Mouse (Mus musculus): Measurements from ENCODE around the gene Nyap2. TPM values are rescaled to one million over a fixed set of nuclear protein-coding genes. Genes with fewer than 3 reads are reported as not detected.

The Nyap2 gene
- not detected in 2 replicates for polyA plus RNA-seq (2015; fragmentation: Nextera tagmentation; extraction: Ambion mirVana)

- Histone ChIP-seq H3K36me3 (replicated peaks) (no peaks in the 10 kb centered on the region), H3K9me3 (replicated peaks) (no peaks in the 10 kb centered on the region), H3K4me3 (replicated peaks) (no peak within 1 kb of the TSS), H3K27ac (replicated peaks) (no peak within 1 kb of the TSS), H3K4me1 (replicated peaks) (no peaks in the 10 kb centered on the region), H3K9ac (no peak within 1 kb of the TSS), H3K27me3 (no peaks in the 10 kb centered on the region), H3K4me2 (no peak within 1 kb of the TSS)
- 28% methylated on average over 16 of the region's 16 CpGs for WGBS (ENCODE audit: insufficient replicate concordance)
- ATAC-seq (ENCODE audit: insufficient read depth): no peak
Measured at GRCm38 (mm10) chr1:81076831-81077664, at the start of gene Nyap2. Gene Nyap2, plus strand, starts transcription at chr1:81076950.

GRCm38 (mm10) chr1:81042907-81043868, 33.6 kb upstream of the Nyap2 start:
- no peak for ATAC-seq (ENCODE audit: insufficient read depth)
- Histone ChIP-seq H3K4me2 (no peak overlapping the region), H3K4me3 (replicated peaks) (no peak overlapping the region), H3K9me3 (replicated peaks) (no peaks in the 10 kb centered on the region), H3K4me1 (replicated peaks) (no peaks in the 10 kb centered on the region), H3K9ac (no peak overlapping the region), H3K27me3 (no peaks in the 10 kb centered on the region), H3K27ac (replicated peaks) (no peak overlapping the region), H3K36me3 (replicated peaks) (no peaks in the 10 kb centered on the region)
- WGBS (ENCODE audit: insufficient replicate concordance): 50% methylated on average over 5 of the region's 5 CpGs

GRCm38 (mm10) chr1:81058340-81058739, 18.4 kb upstream of the Nyap2 start:
- Histone ChIP-seq H3K4me2 (no peak overlapping the region), H3K4me1 (replicated peaks) (no peaks in the 10 kb centered on the region)
- 68% methylated on average over 5 of the region's 5 CpGs for WGBS (ENCODE audit: insufficient replicate concordance)

DNA sequence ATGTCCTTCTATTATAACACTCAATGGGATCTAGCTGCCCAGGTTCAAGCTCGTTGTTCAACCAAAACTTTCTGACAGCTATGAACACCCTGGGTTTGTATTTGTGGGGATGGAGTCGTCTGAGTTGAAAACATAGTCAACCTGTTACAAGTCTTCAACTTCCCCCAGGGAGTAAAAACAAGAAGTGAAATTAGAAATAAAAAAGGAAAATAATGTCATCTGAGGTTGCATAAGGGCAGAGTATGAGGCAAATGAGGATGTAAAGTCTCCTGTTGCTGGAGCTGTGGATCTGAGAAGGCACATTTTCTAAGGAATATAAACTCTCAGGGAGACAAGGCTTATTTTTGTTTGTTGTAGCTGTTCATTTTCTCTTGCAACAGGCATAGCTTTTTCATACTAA, 17.9 kb upstream of the Nyap2 start:
- 44% methylated on average over 2 of the region's 2 CpGs for WGBS (ENCODE audit: insufficient replicate concordance)
- Histone ChIP-seq H3K27me3 (no peaks in the 10 kb centered on the region), H3K4me1 (replicated peaks) (no peaks in the 10 kb centered on the region), H3K9ac (no peak overlapping the region), H3K4me2 (no peak overlapping the region), H3K9me3 (replicated peaks) (no peaks in the 10 kb centered on the region), H3K27ac (replicated peaks) (no peak overlapping the region), H3K4me3 (replicated peaks) (no peak overlapping the region), H3K36me3 (replicated peaks) (no peaks in the 10 kb centered on the region)
- ATAC-seq (ENCODE audit: insufficient read depth): no peak

More at GRCm38 (mm10) chr1:81058340-81058739, 18.4 kb upstream of the Nyap2 start:
- H3K27me3 ChIP-seq: no peaks in the 10 kb centered on the region
- H3K36me3 ChIP-seq (replicated peaks): no peaks in the 10 kb centered on the region
- no peak overlapping the region for H3K9ac ChIP-seq
- no peaks in the 10 kb centered on the region for H3K9me3 ChIP-seq (replicated peaks)
- no peak overlapping the region for H3K27ac ChIP-seq (replicated peaks)
- ATAC-seq (ENCODE audit: insufficient read depth): no peak
- no peak overlapping the region for H3K4me3 ChIP-seq (replicated peaks)

DNA sequence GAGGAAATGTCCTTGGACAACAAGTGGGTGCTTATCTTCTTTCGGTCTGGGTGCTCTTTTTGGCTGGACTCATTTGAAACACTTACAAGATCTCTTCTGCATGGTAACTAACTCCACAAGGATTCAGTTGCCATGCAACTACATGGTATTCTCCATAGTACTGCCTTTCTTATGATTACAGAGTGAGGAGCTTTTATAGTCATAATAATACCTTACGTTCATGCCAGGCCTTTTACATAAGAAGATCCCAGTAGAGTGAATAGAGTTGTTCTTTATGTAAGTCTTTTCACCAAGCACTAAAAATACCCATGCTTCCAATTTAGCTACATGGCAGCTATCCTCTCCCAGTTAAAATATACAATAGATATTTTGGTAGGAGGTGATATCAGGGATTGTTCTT, 13.9 kb upstream of the Nyap2 start:
- 69% methylated on average over 2 of the region's 2 CpGs for WGBS (ENCODE audit: insufficient replicate concordance)

DNA sequence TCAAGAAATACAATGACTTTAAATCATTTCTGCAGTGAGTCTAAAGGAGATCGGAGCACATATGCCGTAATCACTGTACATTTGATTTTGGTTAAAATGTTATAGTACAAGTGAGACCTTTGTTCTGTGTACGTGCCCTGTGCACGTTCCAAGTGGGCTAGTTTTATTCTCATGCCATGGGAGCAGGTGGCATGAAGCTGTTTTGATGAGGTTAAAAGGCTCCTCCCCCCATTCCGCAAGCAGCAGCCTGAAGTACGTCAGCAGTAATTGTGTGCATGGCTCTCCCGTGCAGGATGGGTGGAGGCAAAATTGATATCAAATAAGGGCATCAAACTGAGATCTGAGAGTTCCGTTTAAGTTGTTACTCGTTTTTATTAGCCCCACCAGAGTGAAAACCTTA, 491 bp upstream of the Nyap2 start:
- no peaks in the 10 kb centered on the region for H3K27me3 ChIP-seq
- no peak overlapping the region for H3K4me3 ChIP-seq (replicated peaks)
- 57% methylated on average over 9 of the region's 9 CpGs for WGBS (ENCODE audit: insufficient replicate concordance)
- ATAC-seq (ENCODE audit: insufficient read depth): no peak
- H3K4me1 ChIP-seq (replicated peaks): no peaks in the 10 kb centered on the region
- no peaks in the 10 kb centered on the region for H3K36me3 ChIP-seq (replicated peaks)
- no peak overlapping the region for H3K27ac ChIP-seq (replicated peaks)
- H3K4me2 ChIP-seq: no peak overlapping the region
- no peak overlapping the region for H3K9ac ChIP-seq
- no peaks in the 10 kb centered on the region for H3K9me3 ChIP-seq (replicated peaks)

More for the DNA sequence above, 13.9 kb upstream of the Nyap2 start:
- Histone ChIP-seq H3K9ac (no peak overlapping the region), H3K27me3 (no peaks in the 10 kb centered on the region), H3K4me2 (no peak overlapping the region), H3K9me3 (replicated peaks) (no peaks in the 10 kb centered on the region), H3K4me3 (replicated peaks) (no peak overlapping the region), H3K4me1 (replicated peaks) (no peaks in the 10 kb centered on the region), H3K27ac (replicated peaks) (no peak overlapping the region), H3K36me3 (replicated peaks) (no peaks in the 10 kb centered on the region)
- no peak for ATAC-seq (ENCODE audit: insufficient read depth)

- Histone ChIP-seq H3K9ac (no peak overlapping the region), H3K9me3 (replicated peaks) (no peaks in the 10 kb centered on the region), H3K27ac (replicated peaks) (no peak overlapping the region), H3K4me1 (replicated peaks) (no peaks in the 10 kb centered on the region), H3K36me3 (replicated peaks) (no peaks in the 10 kb centered on the region), H3K4me3 (replicated peaks) (no peak overlapping the region), H3K4me2 (no peak overlapping the region), H3K27me3 (no peaks in the 10 kb centered on the region)
- no peak for ATAC-seq (ENCODE audit: insufficient read depth)
- WGBS (ENCODE audit: insufficient replicate concordance): 59% methylated on average over 9 of the region's 9 CpGs
Measured at GRCm38 (mm10) chr1:81077665-81078314, 1.0 kb downstream of the Nyap2 start.

DNA sequence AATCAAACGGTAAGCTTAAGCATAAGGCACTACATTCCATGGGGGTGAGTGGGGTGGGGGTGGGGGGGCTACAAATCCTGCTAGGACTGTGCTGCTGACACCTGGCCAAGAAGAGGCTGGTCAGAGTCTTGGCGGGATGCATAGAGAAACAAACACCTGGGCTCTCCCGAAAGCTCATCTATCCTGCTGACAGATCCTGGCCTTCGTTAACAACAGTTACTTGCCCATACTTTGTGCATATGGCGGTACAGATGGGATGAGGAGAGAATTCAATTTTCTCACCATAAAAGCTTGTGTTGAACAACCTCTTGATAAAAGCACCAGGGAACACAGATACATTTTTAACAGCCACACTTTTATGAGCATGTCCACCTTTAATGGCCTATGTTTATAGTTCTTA, 10.7 kb downstream of the Nyap2 start:
- 71% methylated on average over 5 of the region's 5 CpGs for WGBS (ENCODE audit: insufficient replicate concordance)
- ATAC-seq (ENCODE audit: insufficient read depth): no peak
- no peak overlapping the region for H3K27ac ChIP-seq (replicated peaks)

DNA sequence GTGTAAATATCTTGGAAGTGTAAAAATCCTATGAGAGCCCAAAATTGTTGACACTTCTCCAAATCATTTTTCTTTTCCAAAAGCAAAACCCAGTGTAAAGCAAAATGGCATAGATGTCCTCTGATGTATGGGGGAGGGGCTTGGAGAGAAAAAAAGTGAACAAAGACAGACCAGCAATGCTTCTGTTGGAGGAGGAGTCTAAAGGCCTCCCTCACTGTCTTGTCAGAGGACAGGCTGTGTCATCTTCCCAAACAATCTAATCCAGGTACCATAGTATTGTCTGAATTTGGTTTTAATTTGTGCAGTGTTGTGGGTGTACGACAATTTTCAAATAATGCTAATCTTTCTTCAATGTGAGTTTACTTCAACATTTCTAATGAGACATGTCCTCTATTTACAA, 13.7 kb downstream of the Nyap2 start:
- Histone ChIP-seq H3K4me2 (no peak overlapping the region), H3K36me3 (replicated peaks) (no peaks in the 10 kb centered on the region), H3K9ac (no peak overlapping the region), H3K9me3 (replicated peaks) (no peaks in the 10 kb centered on the region), H3K4me3 (replicated peaks) (no peak overlapping the region), H3K27ac (replicated peaks) (no peak overlapping the region), H3K27me3 (no peaks in the 10 kb centered on the region), H3K4me1 (replicated peaks) (no peaks in the 10 kb centered on the region)
- ATAC-seq (ENCODE audit: insufficient read depth): no peak
- 46% methylated on average over 1 of the region's 1 CpGs for WGBS (ENCODE audit: insufficient replicate concordance)

More for the DNA sequence above, 10.7 kb downstream of the Nyap2 start:
- H3K4me1 ChIP-seq (replicated peaks): no peaks in the 10 kb centered on the region
- H3K36me3 ChIP-seq (replicated peaks): no peaks in the 10 kb centered on the region
- H3K9ac ChIP-seq: no peak overlapping the region
- H3K4me3 ChIP-seq (replicated peaks): no peak overlapping the region
- no peaks in the 10 kb centered on the region for H3K27me3 ChIP-seq
- H3K9me3 ChIP-seq (replicated peaks): no peaks in the 10 kb centered on the region
- H3K4me2 ChIP-seq: no peak overlapping the region

GRCm38 (mm10) chr1:81090979-81091378, 14.2 kb downstream of the Nyap2 start:
- Histone ChIP-seq H3K27me3 (no peaks in the 10 kb centered on the region), H3K9ac (no peak overlapping the region), H3K27ac (replicated peaks) (no peak overlapping the region), H3K4me3 (replicated peaks) (no peak overlapping the region), H3K4me2 (no peak overlapping the region), H3K9me3 (replicated peaks) (no peaks in the 10 kb centered on the region), H3K36me3 (replicated peaks) (no peaks in the 10 kb centered on the region), H3K4me1 (replicated peaks) (no peaks in the 10 kb centered on the region)
- ATAC-seq (ENCODE audit: insufficient read depth): no peak
- WGBS (ENCODE audit: insufficient replicate concordance): 46% methylated on average over 3 of the region's 3 CpGs

DNA sequence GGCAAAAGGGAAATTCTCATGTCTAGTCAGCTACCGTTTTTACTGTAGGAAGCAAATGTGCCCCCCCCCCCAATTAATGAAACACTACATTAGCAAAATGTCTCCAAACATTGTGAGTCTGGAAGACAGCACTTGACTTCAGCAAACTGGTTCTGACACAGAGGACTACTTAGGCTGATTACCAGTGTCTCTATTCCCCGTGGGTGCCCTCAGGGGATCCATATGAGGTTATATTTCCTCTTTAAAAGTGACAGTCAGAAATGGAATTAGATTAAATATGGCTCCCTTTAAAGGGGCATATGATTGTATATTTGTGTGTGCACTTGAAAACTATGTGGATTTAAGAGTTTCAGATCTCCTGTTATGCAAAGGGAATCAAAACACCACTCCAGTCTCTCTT, 15.3 kb downstream of the Nyap2 start:
- H3K4me3 ChIP-seq (replicated peaks): no peak overlapping the region
- no peak overlapping the region for H3K27ac ChIP-seq (replicated peaks)
- no peak overlapping the region for H3K4me2 ChIP-seq
- 43% methylated on average over 2 of the region's 2 CpGs for WGBS (ENCODE audit: insufficient replicate concordance)
- H3K9me3 ChIP-seq (replicated peaks): no peaks in the 10 kb centered on the region
- H3K36me3 ChIP-seq (replicated peaks): no peaks in the 10 kb centered on the region
- no peaks in the 10 kb centered on the region for H3K4me1 ChIP-seq (replicated peaks)
- no peaks in the 10 kb centered on the region for H3K27me3 ChIP-seq
- no peak overlapping the region for H3K9ac ChIP-seq
- ATAC-seq (ENCODE audit: insufficient read depth): no peak

All from liver, embryonic 15.5 days (tissue).